Mouse (Mus musculus): ENCODE data around the gene Podn.

DNA sequence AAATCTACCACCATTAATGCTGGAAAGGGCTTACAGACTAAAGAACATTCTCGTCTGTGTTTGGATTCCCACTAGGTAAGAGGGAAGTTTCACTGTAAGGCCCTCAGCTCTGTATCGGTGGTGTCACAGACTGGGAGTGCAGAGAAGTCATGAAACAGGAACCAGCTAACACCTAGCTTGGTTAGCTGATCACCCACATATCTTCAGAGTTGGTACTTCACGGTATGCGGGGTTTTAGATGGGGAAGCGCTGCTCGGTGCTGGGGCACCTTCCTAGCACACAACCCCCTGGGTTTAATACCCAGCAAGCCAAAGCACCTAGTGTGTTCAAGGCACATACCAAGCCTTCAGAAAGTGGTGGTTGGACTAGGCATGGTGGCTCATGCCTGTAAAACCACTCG lies 29.0 kb downstream of the Podn start:
- TF ChIP-seq CTCF (IDR thresholded peaks at IDR 0.05; ENCODE audit: control insufficient read depth, insufficient read depth, insufficient read length) (no peak), MYOD1 (IDR thresholded peaks at IDR 0.05; ENCODE audit: control insufficient read depth, insufficient read length, low read depth) (no peak), CEBPB (IDR thresholded peaks at IDR 0.05; ENCODE audit: low read depth) (no peak), USF1 (IDR thresholded peaks at IDR 0.05; ENCODE audit: low read depth) (no peak), MYOG (IDR thresholded peaks at IDR 0.05; ENCODE audit: control insufficient read depth, extremely low read depth, insufficient read length) (no peak), MAX (IDR thresholded peaks at IDR 0.05) (no peak)
